ENCODE assay signal across 8 mouse cellular contexts in the genomic region with DNA sequence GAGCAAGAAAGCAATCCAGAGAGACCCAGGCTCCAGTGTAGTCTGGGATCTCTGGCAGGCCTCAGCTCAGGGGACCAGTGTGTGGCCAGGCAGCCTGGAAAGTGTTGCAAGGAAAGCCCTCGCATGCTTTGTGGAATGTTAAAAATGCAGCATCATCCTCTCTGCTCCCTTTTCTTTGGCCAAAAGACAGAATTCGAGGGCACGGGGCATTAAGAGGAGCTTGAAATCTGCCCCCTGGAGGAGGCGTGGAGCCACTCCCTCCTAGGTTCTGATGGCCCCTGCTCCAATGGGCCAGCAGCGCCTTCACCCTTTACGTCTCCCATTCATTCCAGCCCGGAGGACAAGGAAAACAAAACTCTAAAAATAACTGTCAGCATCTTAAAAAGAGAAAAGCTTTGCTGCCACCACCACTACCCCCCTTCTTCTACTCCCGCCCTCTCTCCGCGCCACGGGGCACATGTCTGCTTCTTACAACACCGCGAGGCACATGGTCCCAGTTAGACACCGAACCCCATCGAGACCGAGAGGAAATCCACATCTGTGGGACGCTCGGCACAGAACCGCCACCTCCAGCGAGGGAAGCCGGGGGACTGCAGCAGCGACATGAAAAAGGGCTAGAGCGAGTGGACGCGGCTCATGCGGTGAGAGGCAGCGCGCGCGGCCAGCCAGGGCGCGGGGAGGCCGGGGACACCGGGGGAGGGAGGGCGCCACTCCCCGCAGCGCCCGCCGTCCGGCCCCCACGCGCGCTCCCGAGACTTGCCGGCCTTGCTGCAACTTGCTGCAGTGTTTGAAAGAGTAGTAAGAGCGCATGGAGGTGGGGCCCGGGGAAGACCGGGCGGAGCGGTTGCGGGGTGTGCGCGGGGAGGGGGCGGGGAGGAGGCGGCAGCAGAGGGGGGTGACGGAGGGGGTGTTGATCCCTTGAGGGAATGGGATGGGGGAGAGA. TPM values are rescaled to one million over a fixed set of nuclear protein-coding genes. Genes with fewer than 3 reads are reported as not detected.
A peak's percentile ranks its signal among the peaks of the same experiment; 100 is the strongest.
DNase-seq lines count a peak whose midpoint lies in the region; ATAC-seq lines count a peak whose summit lies in the region.

A gene (plus strand): TSS at position 279 of the 943 bp plus-strand sequence.

- no peaks in the 10 kb centered on the region for H3K36me3 ChIP-seq in forebrain, embryonic 11.5 days (ENCODE audit: control insufficient read depth, insufficient read depth, low read length)
- H3K36me3 ChIP-seq in hindbrain, embryonic 13.5 days = no peaks in the 10 kb centered on the region

- peak within 1 kb of the TSS; percentile 88 for H3K4me2 ChIP-seq in forebrain, embryonic 11.5 days (ENCODE audit: low read depth, low read length, severe bottlenecking)
- H3K4me2 ChIP-seq in hindbrain, embryonic 13.5 days = peak within 1 kb of the TSS; percentile 83

- intact Hi-C loops in gastrocnemius, postnatal 14 days (cut with DNase I; ENCODE audit: low total_unique reads) = no loop called here
- intact Hi-C loops in left cerebral cortex, postnatal 4 days (cut with DNase I) = loop anchor here (10.0 kb wide), 1 partner anchor 289 kb away; no protein-coding TSS in a partner anchor

- H3K9ac ChIP-seq in forebrain, embryonic 11.5 days (ENCODE audit: low read length) = peak within 1 kb of the TSS; percentile 68
- H3K9ac ChIP-seq in hindbrain, embryonic 13.5 days = peak within 1 kb of the TSS; percentile 82

- ATAC-seq in forebrain, embryonic 11.5 days (replicated peaks; ENCODE audit: low FRiP score) = peak; percentile 81
- ATAC-seq in hindbrain, embryonic 13.5 days (ENCODE audit: low FRiP score) = peak; percentile 90

- H3K27ac ChIP-seq in brown adipose tissue, adult 24 weeks (replicated peaks; ENCODE audit: low read depth, low read length) = no peak within 1 kb of the TSS
- no peak within 1 kb of the TSS for H3K27ac ChIP-seq in forebrain, embryonic 11.5 days (ENCODE audit: low read depth, low read length)
- H3K27ac ChIP-seq in hindbrain, embryonic 13.5 days = peak within 1 kb of the TSS; percentile 80

- 0 out of 2 replicates have a peak, but pooled peaks cover 2% of the 10 kb centered on the region for H3K27me3 ChIP-seq in forebrain, embryonic 11.5 days (ENCODE audit: control insufficient read depth, insufficient read depth, low read length)
- no peaks in the 10 kb centered on the region for H3K27me3 ChIP-seq in hindbrain, embryonic 13.5 days

- under 1% methylated on average over 55 of the region's 56 CpGs for WGBS in forebrain, embryonic 11.5 days
- WGBS in hindbrain, embryonic 13.5 days = under 1% methylated on average over 51 of the region's 56 CpGs

- peak; percentile 28 for DNase-seq in gastrocnemius, postnatal 14 days
- no peak for DNase-seq in gastrocnemius, adult 8-10 months (ENCODE audit: low spot score in 2 of 2)
- DNase-seq in forebrain, embryonic 11.5 days (ENCODE audit: low spot score) = peak; percentile 79
- peak; percentile 62 for DNase-seq in left cerebral cortex, postnatal 4 days
- DNase-seq in neural tube, embryonic 10.5 days (ENCODE audit: extremely low spot score, low spot score) = peak; percentile 55
- peak; percentile 8 for DNase-seq in testis, postnatal 14 days (ENCODE audit: low spot score)

- H3K9me3 ChIP-seq in forebrain, embryonic 11.5 days (ENCODE audit: control insufficient read depth, low read length) = no peaks in the 10 kb centered on the region
- H3K9me3 ChIP-seq in hindbrain, embryonic 13.5 days = no peaks in the 10 kb centered on the region

- no peaks in the 10 kb centered on the region for H3K4me1 ChIP-seq in brown adipose tissue, adult 24 weeks (ENCODE audit: control insufficient read depth, insufficient read depth, insufficient read length, low read length)
- peaks cover 2% of the 10 kb centered on the region; the same call in 1 of the 2 replicates for H3K4me1 ChIP-seq in forebrain, embryonic 11.5 days (replicated peaks; ENCODE audit: control insufficient read depth, insufficient read depth, low read length)
- H3K4me1 ChIP-seq in hindbrain, embryonic 13.5 days (replicated peaks) = peaks cover 11% of the 10 kb centered on the region; the same call in 1 of the 2 replicates

- H3K4me3 ChIP-seq in brown adipose tissue, adult 24 weeks (ENCODE audit: insufficient read depth, low read depth, low read length) = peak within 1 kb of the TSS; percentile 56
- peak within 1 kb of the TSS; percentile 60 for H3K4me3 ChIP-seq in forebrain, embryonic 11.5 days (ENCODE audit: low read depth, low read length)
- H3K4me3 ChIP-seq in hindbrain, embryonic 13.5 days = peak within 1 kb of the TSS; percentile 68

RNA-seq across cellular contexts. Expression of the gene that starts here (rescaled TPM):
- total RNA-seq in gastrocnemius, postnatal 14 days (2021) = under 1 TPM; 0.42 to 0.51 TPM
- total RNA-seq in gastrocnemius, adult 8-10 months (2022) = under 1 TPM in 2 of 4 experiments, not detected in 2; 0.08 to 0.18 TPM
- polyA plus RNA-seq in brown adipose tissue, adult 24 weeks (2012; ENCODE audit: insufficient read depth, insufficient read length, missing spikeins) = not detected in 2 replicates
- 5.2 and 5.7 TPM in 2 replicates for polyA plus RNA-seq in forebrain, embryonic 11.5 days (2014; fragmentation: Nextera tagmentation; extraction: Ambion mirVana)
- polyA plus RNA-seq in hindbrain, embryonic 13.5 days (2015; fragmentation: Nextera tagmentation; extraction: Ambion mirVana) = 9.9 and 10.5 TPM in 2 replicates
- 10 to 100 TPM; 10.4 to 11.0 TPM for total RNA-seq in left cerebral cortex, postnatal 4 days (2021)

Comparison
In these comparisons a context has a peak if more than half of its experiments do, and no peak if none do; other contexts are left out.
1. RNA of the gene that starts here (total RNA-seq): 10.4 to 11.0 TPM in left cerebral cortex, postnatal 4 days; 0.42 to 0.51 TPM in gastrocnemius, postnatal 14 days and 0.08 to 0.18 TPM in gastrocnemius, adult 8-10 months; every median in the first group is over 4 times any median in the second.
2. Peak in DNase-seq in gastrocnemius, postnatal 14 days; RNA of the gene not detected or under 1 TPM.
3. DNase-seq: peak in forebrain, embryonic 11.5 days (single experiment), left cerebral cortex, postnatal 4 days (single experiment), neural tube, embryonic 10.5 days (single experiment) and testis, postnatal 14 days (single experiment); none in gastrocnemius, adult 8-10 months (0 of 2).
4. Peak in every context shown above with its lines, with median percentiles within 50 percentile points of each other: H3K4me3 ChIP-seq.